Mouse (Mus musculus) lung, postnatal 14 days (tissue): Measurements from ENCODE around the gene Dhx38.
A peak's percentile ranks its signal among the peaks of the same experiment; 100 is the strongest.

Source experiments
- DNase-seq: peaks from one replicate; pipeline ENCODE4 v3.0.0; 2021

Dhx38 gene

GRCm38 (mm10) chr8:109565498-109566333 lies at the start of gene Dhx38, which contains the start of gene Txnl4b:
TSS of gene Dhx38 (minus strand) at chr8:109565861.
TSS of gene Txnl4b (plus strand) at chr8:109565892.
- peak; percentile 99 for DNase-seq

GRCm38 (mm10) chr8:109614243-109615210 lies 48.9 kb upstream of the Dhx38 start, which contains the start of gene Pkd1l3:
TSS of gene Pkd1l3 (plus strand) at chr8:109614517.
- DNase-seq, result no peak

- DNase-seq, result no peak
Measured at GRCm38 (mm10) chr8:109609153-109609502, 43.5 kb upstream of the Dhx38 start.

GRCm38 (mm10) chr8:109608271-109609152 lies 42.9 kb upstream of the Dhx38 start, which contains the start of gene Dhodh:
TSS of gene Dhodh (minus strand) at chr8:109608673.
- peak; percentile 95 for DNase-seq

DNA sequence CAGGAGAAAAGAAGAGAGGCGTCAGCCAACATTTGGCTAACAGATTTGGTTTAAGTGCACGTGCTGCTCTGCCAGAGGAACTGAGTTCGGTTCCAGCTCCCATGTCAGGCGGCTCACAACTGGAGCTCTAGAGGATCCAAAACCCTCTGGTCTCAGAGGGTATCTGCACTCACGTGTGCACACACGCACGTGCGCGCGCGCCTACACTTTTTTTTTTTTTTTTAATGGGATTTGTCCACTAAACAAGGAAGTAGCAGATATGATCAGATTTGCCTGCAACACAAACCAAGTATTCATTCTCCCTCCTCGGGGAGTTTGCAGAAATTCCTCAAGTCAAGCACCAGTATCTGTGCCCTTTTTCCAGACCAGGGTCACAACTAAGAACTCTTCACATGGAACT lies 42.0 kb upstream of the Dhx38 start:
- no peak for DNase-seq

- no peak for DNase-seq
Measured at GRCm38 (mm10) chr8:109606725-109607124, 41.1 kb upstream of the Dhx38 start.

DNA sequence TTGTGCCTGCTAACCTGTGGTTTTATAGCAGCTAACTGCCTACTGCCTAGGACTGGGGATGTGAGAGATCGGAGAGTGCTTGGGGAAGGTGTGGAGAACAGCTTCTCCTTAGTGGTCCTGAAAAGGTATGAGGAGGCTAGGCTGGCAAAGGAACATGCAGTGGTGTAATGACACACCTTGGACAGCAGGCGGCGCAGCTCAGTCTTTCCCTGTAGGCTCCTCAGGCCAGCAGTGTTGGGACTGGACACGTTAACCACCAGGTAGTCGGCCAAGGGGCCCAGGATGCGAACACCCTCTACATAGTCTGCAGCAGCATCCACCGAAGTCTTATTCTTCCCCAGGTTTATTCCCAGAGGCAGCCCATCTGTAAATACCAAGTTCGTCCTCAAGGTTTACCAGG lies 30.2 kb upstream of the Dhx38 start:
- DNase-seq, result peak; percentile 67

DNA sequence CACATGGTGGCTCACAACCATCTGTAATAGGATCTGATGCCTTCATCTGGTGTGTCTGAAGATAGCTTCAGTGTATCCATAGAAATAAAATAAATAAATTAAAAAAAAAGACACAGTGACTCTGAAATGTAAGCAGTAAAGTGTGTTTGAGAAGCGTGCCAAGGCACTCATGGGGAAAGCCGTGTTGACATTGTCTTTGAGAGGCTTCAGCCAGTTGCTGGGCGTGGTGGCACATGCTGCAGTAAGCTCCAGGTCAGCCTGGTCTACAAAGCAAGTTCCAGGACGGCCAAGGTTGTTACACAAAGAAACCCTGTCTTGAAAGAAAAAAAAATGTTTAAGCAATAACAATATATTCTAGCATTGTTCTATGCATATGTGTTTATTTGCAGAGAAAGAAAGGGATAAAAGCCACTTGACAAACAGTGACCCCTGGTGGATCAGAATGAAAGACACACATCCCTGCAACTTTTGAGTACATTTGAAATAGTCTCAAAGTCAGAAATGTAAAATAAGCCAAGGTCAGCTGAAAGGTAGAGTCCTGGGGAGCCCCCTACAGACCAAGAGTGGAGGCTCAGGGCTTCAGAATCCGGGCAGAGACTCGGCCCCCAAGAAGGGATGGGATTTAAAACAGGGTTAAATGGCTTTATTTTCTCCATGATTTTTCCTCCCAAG lies 27.6 kb upstream of the Dhx38 start:
- DNase-seq, result peak; percentile 33

DNA sequence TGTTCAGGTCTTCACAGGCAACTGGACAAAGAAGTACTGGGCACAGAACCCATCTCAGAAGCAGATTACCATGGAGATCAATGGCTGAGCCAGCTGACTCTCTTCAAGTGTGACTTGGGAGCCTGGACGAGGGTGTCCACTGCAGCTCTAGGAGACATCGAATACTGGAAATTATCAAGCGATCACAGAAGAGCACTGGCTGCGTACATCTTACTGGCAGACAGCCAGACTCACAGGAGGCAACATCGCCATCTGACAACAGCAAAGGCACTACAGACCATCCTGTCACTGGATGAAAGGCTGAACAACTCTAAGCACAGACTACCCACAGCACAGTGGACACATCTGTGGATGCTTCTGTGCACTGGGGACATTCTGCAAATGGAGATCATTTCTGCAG lies 26.5 kb upstream of the Dhx38 start:
- no peak for DNase-seq

DNA sequence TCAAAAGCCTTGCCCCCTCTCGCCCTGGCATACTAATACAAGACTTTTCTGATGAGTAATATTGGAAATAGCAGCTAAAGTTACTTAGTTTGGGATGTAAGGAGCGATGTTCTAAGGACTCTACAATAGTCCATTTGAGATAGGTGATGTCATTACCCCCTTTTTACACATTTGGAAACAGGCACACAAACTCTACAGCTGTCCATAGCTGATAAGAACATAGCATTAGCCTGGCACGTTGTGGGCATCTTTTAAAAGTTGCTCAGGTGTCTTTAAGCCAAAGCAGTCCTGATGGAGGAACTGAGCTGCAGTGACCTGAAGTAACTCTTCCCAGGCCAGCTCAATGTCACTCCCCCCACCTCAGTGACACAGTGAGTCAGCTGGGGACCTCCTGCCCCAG lies 25.7 kb upstream of the Dhx38 start:
- no peak for DNase-seq

DNA sequence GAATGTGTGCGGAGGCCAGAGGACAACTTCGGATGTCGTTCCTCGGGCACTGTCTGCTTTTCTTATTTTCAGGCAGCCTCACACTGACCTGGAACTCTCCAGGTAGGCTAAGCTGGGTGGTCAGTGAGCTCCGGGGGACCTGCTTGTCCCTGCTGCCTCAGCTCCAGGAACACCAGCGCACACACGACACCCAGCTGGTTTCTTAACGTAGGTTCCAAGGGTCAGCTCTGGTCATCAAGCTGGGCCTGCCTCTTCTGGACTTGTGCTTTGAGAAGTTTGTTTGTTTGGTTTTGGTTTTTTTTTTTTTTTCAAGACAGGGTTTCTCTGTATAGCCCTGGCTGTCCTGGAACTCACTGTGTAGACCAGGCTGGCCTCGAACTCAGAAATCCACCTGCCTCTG lies 25.2 kb upstream of the Dhx38 start:
- DNase-seq, result no peak

DNA sequence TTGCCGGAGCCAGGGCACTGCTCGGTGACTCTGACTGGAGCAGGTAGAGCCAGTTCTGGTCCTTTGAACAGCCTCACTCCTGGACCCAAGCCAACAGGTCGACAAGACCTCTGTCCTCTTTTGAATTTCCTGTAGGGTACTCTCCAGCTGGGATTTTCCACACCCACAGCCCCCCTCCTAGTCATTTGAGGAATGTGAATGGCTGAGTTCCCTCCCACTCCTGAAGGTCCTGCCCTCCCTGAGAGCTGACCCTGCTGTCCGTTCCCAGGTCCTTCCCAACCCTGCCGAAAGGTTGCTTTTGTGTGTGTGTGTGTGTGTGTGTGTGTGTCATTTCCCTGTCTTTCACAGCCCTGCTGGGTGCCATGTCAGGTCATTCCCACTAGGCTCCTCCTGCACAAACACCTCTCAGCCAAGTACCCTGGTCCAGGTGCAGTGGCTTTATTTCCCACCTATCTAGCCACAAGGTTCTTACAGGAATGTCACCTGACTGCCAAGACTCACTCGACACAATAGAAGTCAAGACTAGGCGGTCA lies 21.4 kb upstream of the Dhx38 start:
- DNase-seq, result peak; percentile 80

GRCm38 (mm10) chr8:109585652-109586051 lies 20.0 kb upstream of the Dhx38 start:
- DNase-seq, result no peak

DNA sequence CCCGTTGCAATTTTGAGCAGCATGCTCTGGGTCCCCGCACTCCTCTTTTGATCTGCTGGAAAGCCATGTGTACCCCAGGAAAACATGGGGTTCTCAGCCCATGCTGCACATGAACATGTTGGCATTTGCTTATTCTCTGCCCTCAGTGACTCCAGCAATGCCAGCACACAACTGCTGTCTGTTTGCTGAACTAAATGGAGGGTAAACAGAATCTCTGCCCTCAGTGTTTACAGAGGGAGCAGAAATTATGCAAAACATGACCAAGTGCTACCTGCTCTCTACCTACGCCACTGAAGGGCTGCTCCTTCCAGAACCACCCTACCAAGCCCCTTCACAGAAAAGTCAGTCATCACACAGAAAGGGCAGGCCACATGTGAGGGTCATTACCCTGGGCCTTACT lies 19.2 kb upstream of the Dhx38 start:
- no peak for DNase-seq

DNA sequence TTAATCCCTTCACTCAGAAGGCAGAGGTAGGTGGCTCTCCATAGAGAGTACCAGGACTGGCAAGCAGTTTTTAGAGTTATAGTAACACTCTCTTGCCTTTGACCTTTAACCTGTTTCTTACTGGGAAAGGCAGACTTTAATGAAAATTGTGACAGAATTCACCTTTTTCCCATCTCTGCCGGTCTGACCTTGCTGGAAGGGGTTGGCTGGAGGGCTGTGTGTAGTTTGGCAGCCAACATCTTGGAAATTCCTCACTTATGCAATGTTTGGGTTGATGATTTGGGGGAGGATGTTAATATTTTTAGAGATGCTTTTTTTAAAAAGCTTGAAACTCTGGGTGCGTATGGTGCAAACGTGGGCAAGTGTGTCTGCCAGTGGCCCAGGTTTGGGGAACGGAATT lies 18.6 kb upstream of the Dhx38 start:
- DNase-seq, result no peak

- peak; percentile 46 for DNase-seq
Measured at GRCm38 (mm10) chr8:109578900-109579301, 13.2 kb upstream of the Dhx38 start, which contains the start of gene Hp. TSS of gene Hp (minus strand) at chr8:109579172.

DNA sequence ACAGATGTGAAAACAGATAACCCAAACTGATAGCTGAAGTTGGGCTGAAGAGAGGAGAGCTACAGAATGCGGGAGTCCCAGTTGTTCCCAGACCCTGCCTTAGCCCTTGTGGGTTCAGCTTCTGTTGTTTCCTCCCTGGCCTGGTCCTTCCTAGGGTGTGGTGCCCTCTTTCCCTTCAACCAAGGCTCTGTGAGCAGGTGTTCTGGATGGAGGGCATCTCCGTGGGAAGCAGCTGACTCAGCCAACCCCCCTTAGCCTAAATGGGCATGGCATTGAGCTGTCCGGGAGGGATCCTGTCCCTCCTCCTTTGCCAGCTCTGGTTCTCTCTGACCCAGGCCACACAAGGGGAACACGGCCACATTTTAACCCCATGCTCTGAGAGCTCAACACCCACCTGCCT lies 10.7 kb upstream of the Dhx38 start:
- no peak for DNase-seq

- no peak for DNase-seq
Measured at GRCm38 (mm10) chr8:109571139-109571538, 5.5 kb upstream of the Dhx38 start.

DNA sequence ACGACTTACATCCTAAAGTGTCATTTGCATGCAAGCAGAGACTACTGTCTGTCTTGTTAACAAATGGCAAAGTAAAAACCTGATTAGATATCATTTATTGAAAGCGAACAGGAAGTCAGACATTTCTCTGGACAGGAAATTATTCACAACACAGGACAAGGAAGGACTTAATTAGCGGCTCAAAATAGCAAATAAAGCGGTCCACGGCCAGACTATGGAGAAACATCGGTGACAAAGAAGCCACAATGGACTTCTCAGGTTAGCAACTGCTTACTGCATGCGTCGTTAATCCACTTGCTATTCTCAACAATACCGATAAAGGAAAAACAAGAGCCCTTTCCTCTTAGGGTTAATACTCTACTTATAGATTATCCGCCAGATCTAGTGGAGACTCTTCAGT lies 895 bp downstream of the Dhx38 start:
- DNase-seq, result no peak

- no peak for DNase-seq
Measured at GRCm38 (mm10) chr8:109563881-109564280, 1.8 kb downstream of the Dhx38 start.

- peak; percentile 12 for DNase-seq
Measured at GRCm38 (mm10) chr8:109551663-109552062, 14.0 kb downstream of the Dhx38 start.

- no peak for DNase-seq
Measured at GRCm38 (mm10) chr8:109544049-109544448, 21.6 kb downstream of the Dhx38 start.
